Comparison of ENCODE assay signal across 10 mouse cellular contexts in the genomic region with DNA sequence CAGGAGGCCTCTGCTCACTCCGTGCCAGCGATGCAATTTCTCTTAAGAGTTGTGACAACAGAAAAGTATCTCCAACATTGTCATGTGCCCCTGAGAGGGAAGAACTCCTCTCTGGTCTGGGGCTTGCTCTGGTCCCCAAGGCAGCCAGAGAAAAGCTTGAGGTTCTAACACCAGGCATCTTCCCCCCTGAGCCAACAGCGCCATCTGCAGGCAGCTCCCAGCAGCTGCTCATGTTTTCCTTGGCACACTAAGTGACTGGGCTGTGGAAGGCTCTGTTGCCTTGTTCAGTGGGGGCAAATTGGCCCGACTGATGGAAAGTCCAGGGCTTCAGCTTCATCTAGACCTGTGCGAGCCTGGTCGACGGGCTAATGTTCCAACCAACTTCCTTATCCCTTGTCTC. TPM values are rescaled to one million over a fixed set of nuclear protein-coding genes. Genes with fewer than 3 reads are reported as not detected.
DNase-seq lines count a peak whose midpoint lies in the region; ATAC-seq and TF ChIP-seq lines count a peak whose summit lies in the region.
"Had no signal": no experiment of that assay in that cellular context is flagged by ENCODE, and none has a peak within 500 bp of the region (broad histone marks: within the 10 kb centered on the region; RNA-seq: fewer than 3 reads in every experiment).

No protein-coding gene starts in this region.

- no peak overlapping the region for H3K9ac ChIP-seq in heart, adult 2 months (ENCODE audit: low read depth, low read length)
- H3K9ac ChIP-seq in neural tube, embryonic 15.5 days (replicated peaks), result no peak overlapping the region
- no peak overlapping the region for H3K9ac ChIP-seq in forebrain, embryonic 16.5 days (replicated peaks; ENCODE audit: low read depth, low read length)

- TF ChIP-seq POLR2A in heart, adult 2 months (IDR thresholded peaks at IDR 0.05; ENCODE audit: insufficient read depth, low read depth, low read length), result no peak
- no peak for TF ChIP-seq POLR2A in bone marrow macrophage, adult 2 months (IDR thresholded peaks at IDR 0.05; ENCODE audit: borderline replicate concordance, low read depth, low read length)

- H3K9me3 ChIP-seq in neural tube, embryonic 15.5 days (replicated peaks), result no peaks in the 10 kb centered on the region
- no peaks in the 10 kb centered on the region for H3K9me3 ChIP-seq in forebrain, embryonic 16.5 days (ENCODE audit: control insufficient read depth, low read length)

- ATAC-seq in neural tube, embryonic 15.5 days (ENCODE audit: low FRiP score), result no peak
- ATAC-seq in forebrain, embryonic 16.5 days, result no peak

- no peak overlapping the region for H3K4me2 ChIP-seq in neural tube, embryonic 15.5 days
- no peak overlapping the region for H3K4me2 ChIP-seq in forebrain, embryonic 16.5 days (ENCODE audit: low read length)

- no peak for DNase-seq in heart, adult 2 months
- DNase-seq in heart, adult 8-10 months (ENCODE audit: low spot score), result no peak
- peak; percentile 26 for DNase-seq in neural tube, embryonic 10.5 days (ENCODE audit: extremely low spot score, low spot score)
- DNase-seq in layer of hippocampus, postnatal 14 days (ENCODE audit: low spot score in 2 of 2), result peak; percentile 30
- DNase-seq in spleen, postnatal 36 days (ENCODE audit: low spot score in 2 of 2), result no peak

- H3K36me3 ChIP-seq in heart, adult 2 months (ENCODE audit: control insufficient read depth, insufficient read depth, low read length), result no peaks in the 10 kb centered on the region
- no peaks in the 10 kb centered on the region for H3K36me3 ChIP-seq in neural tube, embryonic 15.5 days
- no peaks in the 10 kb centered on the region for H3K36me3 ChIP-seq in forebrain, embryonic 16.5 days (ENCODE audit: control insufficient read depth, insufficient read depth)

- no peak for TF ChIP-seq EP300 in heart, adult 2 months (IDR thresholded peaks at IDR 0.05; ENCODE audit: insufficient read depth, low read depth, low read length)

- H3K27ac ChIP-seq in heart, adult 2 months, result no peak overlapping the region
- no peak overlapping the region for H3K27ac ChIP-seq in neural tube, embryonic 15.5 days (replicated peaks)
- no peak overlapping the region for H3K27ac ChIP-seq in bone marrow macrophage, adult 2 months (ENCODE audit: insufficient read depth, low read depth, low read length)
- no peak overlapping the region for H3K27ac ChIP-seq in forebrain, embryonic 16.5 days (ENCODE audit: low read length)

- no peaks in the 10 kb centered on the region for H3K27me3 ChIP-seq in heart, adult 2 months (ENCODE audit: control insufficient read depth, insufficient read depth, low read length)
- H3K27me3 ChIP-seq in neural tube, embryonic 15.5 days (replicated peaks), result no peaks in the 10 kb centered on the region
- no peaks in the 10 kb centered on the region for H3K27me3 ChIP-seq in forebrain, embryonic 16.5 days (replicated peaks; ENCODE audit: control insufficient read depth, insufficient read depth, low read length)

- intact Hi-C loops in heart, adult 2 months (cut with DNase I), result no loop called here

- H3K4me1 ChIP-seq in heart, adult 2 months (ENCODE audit: control insufficient read depth, insufficient read depth, low read length), result no peaks in the 10 kb centered on the region
- peaks cover 3% of the 10 kb centered on the region; the same call in 1 of the 2 replicates for H3K4me1 ChIP-seq in neural tube, embryonic 15.5 days
- H3K4me1 ChIP-seq in bone marrow macrophage, adult 2 months (ENCODE audit: control insufficient read depth, insufficient read depth, low read length), result no peaks in the 10 kb centered on the region
- H3K4me1 ChIP-seq in forebrain, embryonic 16.5 days (replicated peaks; ENCODE audit: control insufficient read depth, insufficient read depth, low read length), result no peaks in the 10 kb centered on the region

- WGBS in heart, adult 2 months, result 38% methylated on average over 7 of the region's 7 CpGs
- WGBS in neural tube, embryonic 15.5 days, result 61% methylated on average over 7 of the region's 7 CpGs
- WGBS in forebrain, embryonic 16.5 days, result 57% methylated on average over 7 of the region's 7 CpGs

- peak; percentile 47 for TF ChIP-seq CTCF in heart, adult 2 months (IDR thresholded peaks at IDR 0.05)
- TF ChIP-seq CTCF in bone marrow macrophage, adult 2 months (IDR thresholded peaks at IDR 0.05; ENCODE audit: low read depth, low read length), result peak; percentile 23; the same call in 1 of the 2 replicates

- no peak overlapping the region for H3K4me3 ChIP-seq in heart, adult 2 months
- H3K4me3 ChIP-seq in neural tube, embryonic 15.5 days (replicated peaks), result no peak overlapping the region
- no peak overlapping the region for H3K4me3 ChIP-seq in bone marrow macrophage, adult 2 months (ENCODE audit: insufficient read depth, low read length)
- no peak overlapping the region for H3K4me3 ChIP-seq in forebrain, embryonic 16.5 days (replicated peaks; ENCODE audit: low read length)
- H3K4me3 ChIP-seq: myocyte had no signal

- H3K79me2 ChIP-seq in heart, adult 2 months (replicated peaks; ENCODE audit: control insufficient read depth, insufficient read depth, low read length), result no peaks in the 10 kb centered on the region

RNA-seq across cellular contexts. Expression of a gene that starts 31.5 kb away (rescaled TPM):
- not detected for total RNA-seq in heart, adult 2 months (2021)
- 0.10 TPM in 1 of 2 replicates, not detected in the other for polyA plus RNA-seq in heart, adult 2 months (2012; rRNA removed)
- not detected for total RNA-seq in heart, adult 8-10 months (2022)
- polyA plus RNA-seq in neural tube, embryonic 15.5 days (2015; fragmentation: Nextera tagmentation; extraction: Ambion mirVana), result 0.69 and 0.84 TPM in 2 replicates
- not detected in 2 replicates for polyA plus RNA-seq in bone marrow macrophage, adult 2 months (2012; ENCODE audit: insufficient read depth, insufficient read length, missing spikeins)
- total RNA-seq in layer of hippocampus, postnatal 14 days (2021), result under 1 TPM; 0.35 to 0.72 TPM
- 0.34 TPM in 1 of 2 replicates, not detected in the other for polyA plus RNA-seq in forebrain, embryonic 16.5 days (2015; fragmentation: Nextera tagmentation; extraction: Ambion mirVana)
- polyA plus RNA-seq: large intestine, adult 2 months; myocyte had no signal

Comparison
In these comparisons a context has a peak if more than half of its experiments do, and no peak if none do; other contexts are left out.
1. DNase-seq: peak in neural tube, embryonic 10.5 days (single experiment) and layer of hippocampus, postnatal 14 days (2 of 2); none in heart, adult 2 months (0 of 2), heart, adult 8-10 months (single experiment) and spleen, postnatal 36 days (0 of 2).